Mouse (Mus musculus): ENCODE measurements around the gene Olfr65. TPM values are rescaled to one million over a fixed set of nuclear protein-coding genes. Genes with fewer than 3 reads are reported as not detected.

Gene Olfr65
- polyA plus RNA-seq, 1 experiment from 2014 or later: not detected

DNA sequence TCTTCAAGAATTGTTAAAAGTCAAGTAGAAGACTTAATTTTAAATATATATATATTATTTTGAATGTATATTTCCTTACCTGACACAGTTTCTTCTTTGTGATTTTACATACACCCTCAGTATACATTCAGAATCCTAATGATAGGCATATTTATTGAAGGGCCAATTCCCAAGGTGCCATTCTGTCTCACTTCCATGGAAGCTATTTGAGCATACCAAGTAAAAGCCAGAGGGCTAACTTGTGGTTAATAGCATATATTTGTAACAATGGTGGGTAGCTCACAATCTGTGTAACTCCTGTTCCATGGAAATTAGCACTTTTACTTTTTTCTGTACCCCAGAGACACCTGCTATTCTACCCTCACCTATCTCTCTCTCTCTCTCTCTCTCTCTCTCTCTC lies 17.1 kb upstream of the Olfr65 start, which contains the start of gene Olfr66:
Gene Olfr66, minus strand, starts transcription at position 101 of the 400 bp plus-strand sequence.
- no peak for ATAC-seq (ENCODE audit: low FRiP score, low TSS enrichment)
- H3K4me3 ChIP-seq (ENCODE audit: low read length): no peak within 1 kb of the TSS
- no peaks in the 10 kb centered on the region for H3K9me3 ChIP-seq (ENCODE audit: control insufficient read depth, low read length)
- no peaks in the 10 kb centered on the region for H3K4me1 ChIP-seq (ENCODE audit: control insufficient read depth, insufficient read depth, low read length)
- no peaks in the 10 kb centered on the region for H3K27me3 ChIP-seq (ENCODE audit: control insufficient read depth, insufficient read depth, low read length)
- H3K36me3 ChIP-seq (ENCODE audit: control insufficient read depth, insufficient read depth, low read length): no peaks in the 10 kb centered on the region
- no peak within 1 kb of the TSS for H3K4me2 ChIP-seq (replicated peaks; ENCODE audit: low read depth, low read length)
- H3K9ac ChIP-seq (ENCODE audit: low read depth, low read length): no peak within 1 kb of the TSS
- H3K27ac ChIP-seq (ENCODE audit: low read depth, low read length): no peak within 1 kb of the TSS

- Histone ChIP-seq H3K4me2 (replicated peaks; ENCODE audit: low read depth, low read length) (no peak within 1 kb of the TSS), H3K4me1 (ENCODE audit: control insufficient read depth, insufficient read depth, low read length) (no peaks in the 10 kb centered on the region), H3K36me3 (ENCODE audit: control insufficient read depth, insufficient read depth, low read length) (no peaks in the 10 kb centered on the region), H3K9me3 (ENCODE audit: control insufficient read depth, low read length) (no peaks in the 10 kb centered on the region), H3K27ac (ENCODE audit: low read depth, low read length) (no peak within 1 kb of the TSS), H3K27me3 (ENCODE audit: control insufficient read depth, insufficient read depth, low read length) (no peaks in the 10 kb centered on the region), H3K4me3 (ENCODE audit: low read length) (no peak within 1 kb of the TSS), H3K9ac (ENCODE audit: low read depth, low read length) (no peak within 1 kb of the TSS)
- no peak for ATAC-seq (ENCODE audit: low FRiP score, low TSS enrichment)
- 82% methylated on average over 1 of the region's 1 CpGs for WGBS
Measured at GRCm38 (mm10) chr7:103894385-103894784, 8.9 kb upstream of the Olfr65 start, which contains the start of gene Olfr64. Gene Olfr64 (minus strand): TSS chr7:103894485.

DNA sequence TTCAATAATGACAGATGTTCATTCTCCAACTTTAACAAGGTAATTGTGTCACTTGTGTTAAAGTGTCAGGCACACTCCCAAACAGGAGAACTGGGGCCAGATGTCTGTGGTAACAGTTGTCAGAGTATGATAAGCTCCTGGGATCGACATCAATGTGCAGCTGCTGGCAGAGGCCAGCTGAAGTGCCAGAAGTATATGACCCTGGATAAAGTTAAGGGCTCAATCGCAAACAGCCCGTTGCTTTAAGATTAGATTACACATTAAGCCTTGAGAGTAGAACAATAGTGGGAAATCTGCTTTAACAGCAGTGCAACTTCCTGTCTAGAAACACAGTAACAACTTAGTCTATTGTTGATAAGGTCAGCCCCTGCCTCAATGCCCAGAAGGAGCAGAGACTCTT lies 6.8 kb downstream of the Olfr65 start:
- H3K9ac ChIP-seq (ENCODE audit: low read depth, low read length): no peak overlapping the region
- H3K4me3 ChIP-seq (ENCODE audit: low read length): no peak overlapping the region
- H3K36me3 ChIP-seq (ENCODE audit: control insufficient read depth, insufficient read depth, low read length): no peaks in the 10 kb centered on the region
- no peak overlapping the region for H3K4me2 ChIP-seq (replicated peaks; ENCODE audit: low read depth, low read length)
- WGBS: 13% methylated on average over 3 of the region's 3 CpGs
- H3K9me3 ChIP-seq (ENCODE audit: control insufficient read depth, low read length): no peaks in the 10 kb centered on the region
- H3K4me1 ChIP-seq (ENCODE audit: control insufficient read depth, insufficient read depth, low read length): no peaks in the 10 kb centered on the region
- no peaks in the 10 kb centered on the region for H3K27me3 ChIP-seq (ENCODE audit: control insufficient read depth, insufficient read depth, low read length)
- ATAC-seq (ENCODE audit: low FRiP score, low TSS enrichment): peak; percentile 75; the same call in 1 of the 2 replicates
- H3K27ac ChIP-seq (ENCODE audit: low read depth, low read length): no peak overlapping the region

DNA sequence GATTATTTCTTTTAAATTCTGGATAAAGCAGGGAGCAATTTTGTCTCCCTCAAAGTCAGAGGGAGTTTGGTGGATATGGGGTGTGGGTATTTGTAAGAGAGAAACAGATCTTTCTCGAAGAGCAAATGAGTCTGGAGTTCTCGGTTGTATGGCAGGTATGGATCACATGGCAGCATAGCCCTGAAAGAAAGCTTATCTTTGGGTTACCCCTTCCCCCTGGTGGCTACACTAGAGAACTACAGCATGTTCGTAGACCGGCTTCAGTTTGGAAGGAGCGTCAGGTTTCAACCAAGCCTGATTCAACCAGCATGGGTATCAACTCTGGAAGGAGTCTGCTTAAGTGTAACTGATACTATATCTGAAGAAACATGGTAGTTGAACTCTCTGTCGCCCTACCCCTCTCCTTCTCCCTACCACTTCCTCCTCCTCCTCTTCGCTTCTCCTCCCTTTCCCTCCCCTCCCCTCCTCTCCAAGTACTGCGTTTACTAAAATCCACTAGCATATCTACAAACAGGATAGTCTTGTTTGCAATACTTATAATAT lies 9.8 kb downstream of the Olfr65 start:
- Histone ChIP-seq H3K9me3 (ENCODE audit: control insufficient read depth, low read length) (no peaks in the 10 kb centered on the region), H3K4me2 (replicated peaks; ENCODE audit: low read depth, low read length) (no peak overlapping the region), H3K4me3 (ENCODE audit: low read length) (no peak overlapping the region), H3K9ac (ENCODE audit: low read depth, low read length) (no peak overlapping the region), H3K27ac (ENCODE audit: low read depth, low read length) (no peak overlapping the region), H3K4me1 (ENCODE audit: control insufficient read depth, insufficient read depth, low read length) (no peaks in the 10 kb centered on the region), H3K27me3 (ENCODE audit: control insufficient read depth, insufficient read depth, low read length) (no peaks in the 10 kb centered on the region), H3K36me3 (ENCODE audit: control insufficient read depth, insufficient read depth, low read length) (no peaks in the 10 kb centered on the region)
- peak; percentile 55; the same call in 1 of the 2 replicates for ATAC-seq (ENCODE audit: low FRiP score, low TSS enrichment)
- 39% methylated on average over 8 of the region's 8 CpGs for WGBS

GRCm38 (mm10) chr7:103915338-103915737 lies 12.1 kb downstream of the Olfr65 start:
- H3K27ac ChIP-seq (ENCODE audit: low read depth, low read length): no peak overlapping the region
- H3K4me1 ChIP-seq (ENCODE audit: control insufficient read depth, insufficient read depth, low read length): no peaks in the 10 kb centered on the region
- no peak overlapping the region for H3K9ac ChIP-seq (ENCODE audit: low read depth, low read length)
- H3K36me3 ChIP-seq (ENCODE audit: control insufficient read depth, insufficient read depth, low read length): no peaks in the 10 kb centered on the region
- H3K27me3 ChIP-seq (ENCODE audit: control insufficient read depth, insufficient read depth, low read length): no peaks in the 10 kb centered on the region
- no peak overlapping the region for H3K4me2 ChIP-seq (replicated peaks; ENCODE audit: low read depth, low read length)
- no peaks in the 10 kb centered on the region for H3K9me3 ChIP-seq (ENCODE audit: control insufficient read depth, low read length)
- H3K4me3 ChIP-seq (ENCODE audit: low read length): no peak overlapping the region
- no peak; the same call in 1 of the 2 replicates for ATAC-seq (ENCODE audit: low FRiP score, low TSS enrichment)

- Histone ChIP-seq H3K27me3 (ENCODE audit: control insufficient read depth, insufficient read depth, low read length) (no peaks in the 10 kb centered on the region), H3K4me1 (ENCODE audit: control insufficient read depth, insufficient read depth, low read length) (no peaks in the 10 kb centered on the region), H3K27ac (ENCODE audit: low read depth, low read length) (no peak within 1 kb of the TSS), H3K4me2 (replicated peaks; ENCODE audit: low read depth, low read length) (no peak within 1 kb of the TSS), H3K36me3 (ENCODE audit: control insufficient read depth, insufficient read depth, low read length) (no peaks in the 10 kb centered on the region), H3K9ac (ENCODE audit: low read depth, low read length) (no peak within 1 kb of the TSS), H3K4me3 (ENCODE audit: low read length) (no peak within 1 kb of the TSS), H3K9me3 (ENCODE audit: control insufficient read depth, low read length) (no peaks in the 10 kb centered on the region)
- no peak for ATAC-seq (ENCODE audit: low FRiP score, low TSS enrichment)
Measured at GRCm38 (mm10) chr7:103928525-103928924, 25.2 kb downstream of the Olfr65 start, which contains the start of gene Olfr631. Gene Olfr631 (plus strand): TSS chr7:103928825.

DNA sequence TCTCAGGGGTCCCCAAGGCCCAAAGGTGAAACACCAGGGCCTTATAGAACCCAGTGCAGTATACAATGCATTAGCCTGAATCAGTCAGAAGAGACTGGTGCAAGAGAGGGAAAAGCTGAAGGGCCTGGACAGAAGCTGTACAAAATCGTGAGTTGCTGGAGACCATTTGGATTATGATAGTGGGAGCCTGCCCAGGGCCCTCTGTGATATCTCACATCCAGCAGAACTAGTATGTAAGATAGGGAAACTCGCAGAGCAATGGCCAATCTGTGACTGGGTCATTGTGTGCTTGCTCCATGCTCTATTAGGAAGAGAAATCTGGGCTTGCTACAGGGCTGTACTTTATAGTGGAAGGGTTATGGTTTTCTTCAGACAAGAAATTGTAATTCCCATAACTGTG lies 31.0 kb downstream of the Olfr65 start, which contains the start of gene Olfr632:
Gene Olfr632, plus strand, starts transcription at position 84 of the 400 bp plus-strand sequence.
- no peak for ATAC-seq (ENCODE audit: low FRiP score, low TSS enrichment)
- 77% methylated on average over 2 of the region's 2 CpGs for WGBS

DNA sequence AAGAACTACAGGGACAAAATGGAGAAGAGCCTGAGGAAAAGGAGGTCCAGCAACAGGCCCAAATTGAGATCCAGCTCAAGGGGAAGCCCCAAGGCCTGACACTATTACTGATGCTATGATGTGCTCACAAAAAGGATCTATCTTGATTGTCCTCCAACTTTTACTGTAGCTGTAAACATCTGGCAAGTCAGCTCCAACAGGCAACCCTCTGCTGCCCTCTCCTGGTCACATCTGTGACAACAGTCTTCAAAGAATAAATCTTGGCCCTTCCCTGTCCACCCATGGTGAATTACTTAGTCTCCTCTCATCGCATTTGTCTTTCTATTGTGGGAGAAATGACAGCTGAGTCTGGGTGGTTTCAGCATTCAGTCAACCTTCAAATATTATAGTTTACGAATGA lies 39.4 kb downstream of the Olfr65 start:
- Histone ChIP-seq H3K27ac (ENCODE audit: low read depth, low read length) (no peak overlapping the region), H3K9ac (ENCODE audit: low read depth, low read length) (no peak overlapping the region), H3K4me3 (ENCODE audit: low read length) (no peak overlapping the region), H3K9me3 (ENCODE audit: control insufficient read depth, low read length) (no peaks in the 10 kb centered on the region), H3K4me1 (ENCODE audit: control insufficient read depth, insufficient read depth, low read length) (no peaks in the 10 kb centered on the region), H3K36me3 (ENCODE audit: control insufficient read depth, insufficient read depth, low read length) (no peaks in the 10 kb centered on the region), H3K4me2 (replicated peaks; ENCODE audit: low read depth, low read length) (no peak overlapping the region), H3K27me3 (ENCODE audit: control insufficient read depth, insufficient read depth, low read length) (no peaks in the 10 kb centered on the region)
- WGBS: 15% methylated on average over 2 of the region's 2 CpGs
- ATAC-seq (ENCODE audit: low FRiP score, low TSS enrichment): no peak; the same call in 1 of the 2 replicates

More for the DNA sequence above, 31.0 kb downstream of the Olfr65 start, which contains the start of gene Olfr632:
- Histone ChIP-seq H3K27ac (ENCODE audit: low read depth, low read length) (no peak within 1 kb of the TSS), H3K36me3 (ENCODE audit: control insufficient read depth, insufficient read depth, low read length) (no peaks in the 10 kb centered on the region), H3K9ac (ENCODE audit: low read depth, low read length) (no peak within 1 kb of the TSS), H3K9me3 (ENCODE audit: control insufficient read depth, low read length) (no peaks in the 10 kb centered on the region), H3K4me3 (ENCODE audit: low read length) (no peak within 1 kb of the TSS), H3K27me3 (ENCODE audit: control insufficient read depth, insufficient read depth, low read length) (no peaks in the 10 kb centered on the region), H3K4me2 (replicated peaks; ENCODE audit: low read depth, low read length) (no peak within 1 kb of the TSS), H3K4me1 (ENCODE audit: control insufficient read depth, insufficient read depth, low read length) (no peaks in the 10 kb centered on the region)

DNA sequence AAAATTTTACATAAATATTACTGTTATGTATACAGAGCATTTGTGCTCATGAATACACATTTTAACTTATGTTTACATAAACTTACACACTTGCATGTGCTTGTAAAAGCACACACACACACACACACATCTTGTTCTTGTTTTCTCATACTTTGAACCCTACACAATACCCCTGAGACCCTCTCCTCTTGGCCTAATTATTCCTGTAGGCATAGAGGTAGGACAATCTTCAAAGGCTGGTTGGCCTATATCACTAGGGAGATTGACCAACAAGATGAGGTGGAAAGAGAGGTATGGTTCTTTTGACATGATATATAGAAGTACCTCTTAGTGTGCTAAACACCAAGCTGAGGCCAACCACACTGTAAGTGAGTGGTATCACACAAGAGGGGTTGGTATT lies 40.9 kb downstream of the Olfr65 start, which contains the start of gene Olfr633:
Gene Olfr633, plus strand, starts transcription at position 301 of the 400 bp plus-strand sequence.
- H3K27me3 ChIP-seq (ENCODE audit: control insufficient read depth, insufficient read depth, low read length): no peaks in the 10 kb centered on the region
- H3K36me3 ChIP-seq (ENCODE audit: control insufficient read depth, insufficient read depth, low read length): no peaks in the 10 kb centered on the region
- no peak within 1 kb of the TSS for H3K4me3 ChIP-seq (ENCODE audit: low read length)
- H3K9me3 ChIP-seq (ENCODE audit: control insufficient read depth, low read length): no peaks in the 10 kb centered on the region
- no peaks in the 10 kb centered on the region for H3K4me1 ChIP-seq (ENCODE audit: control insufficient read depth, insufficient read depth, low read length)
- no peak for ATAC-seq (ENCODE audit: low FRiP score, low TSS enrichment)
- no peak within 1 kb of the TSS for H3K9ac ChIP-seq (ENCODE audit: low read depth, low read length)
- H3K4me2 ChIP-seq (replicated peaks; ENCODE audit: low read depth, low read length): no peak within 1 kb of the TSS
- no peak within 1 kb of the TSS for H3K27ac ChIP-seq (ENCODE audit: low read depth, low read length)
